Mouse (Mus musculus) hindbrain, embryonic 16.5 days (tissue): Measurements from ENCODE around the gene 9330182O14Rik. TPM values are rescaled to one million over a fixed set of nuclear protein-coding genes. Genes with fewer than 3 reads are reported as not detected.

ENCODE experiments used
- ATAC-seq: fragments of 200-750 bp; cut with Nextera tagmentation; 2 replicates; pipeline ENCODE4 v1.8.0; 2017; ENCODE audit warnings: moderate TSS enrichment, moderate library complexity
- H3K27ac ChIP-seq: fragments of 300-500 bp; sonication (generic); 2 replicates; pipeline ENCODE4 v1.5.1; 2014; ENCODE audit warnings: low read depth, mild to moderate bottlenecking, control low read depth, low read length, moderate library complexity
- H3K27me3 ChIP-seq: fragments of 300-500 bp; sonication (generic); replicated peaks from 2 replicates; pipeline ENCODE4 v1.6.1; 2014; ENCODE audit warnings: low read length; ENCODE audit not compliant: control insufficient read depth, insufficient read depth
- H3K36me3 ChIP-seq: fragments of 300-500 bp; sonication (generic); 2 replicates; pipeline ENCODE4 v1.6.1; 2014; ENCODE audit warnings: mild to moderate bottlenecking, low read length, moderate library complexity, mixed read lengths; ENCODE audit not compliant: control insufficient read depth, insufficient read depth
- H3K4me1 ChIP-seq: fragments of 300-500 bp; sonication (generic); 2 replicates; pipeline ENCODE4 v1.6.1; 2014; ENCODE audit warnings: low read depth, low read length; ENCODE audit not compliant: control insufficient read depth, insufficient read depth
- H3K4me2 ChIP-seq: fragments of 300-500 bp; sonication (generic); 2 replicates; pipeline ENCODE4 v1.6.1; 2014; ENCODE audit warnings: mild to moderate bottlenecking, low read length, control low read depth, moderate library complexity
- H3K4me3 ChIP-seq: fragments of 300-500 bp; sonication (generic); 2 replicates; pipeline ENCODE4 v1.5.1; 2014; ENCODE audit warnings: mild to moderate bottlenecking, low read length, control low read depth, moderate library complexity
- H3K9ac ChIP-seq: fragments of 300-500 bp; sonication (generic); 2 replicates; pipeline ENCODE4 v1.6.1; 2014; ENCODE audit warnings: low read depth, mild to moderate bottlenecking, control low read depth, low read length, moderate library complexity
- H3K9me3 ChIP-seq: fragments of 300-500 bp; sonication (generic); 2 replicates; pipeline ENCODE4 v1.6.1; 2014; ENCODE audit warnings: mild to moderate bottlenecking, low read length, moderate library complexity; ENCODE audit not compliant: control insufficient read depth
- WGBS: fragments of 180-500 bp; shearing (Covaris S2); extraction: QIAGEN DNeasy Blood & Tissue Kit; methylation state at CpG from one replicate; pipeline ENCODE4 v1.1.7; 2014; 5-methylcytosine and 5-hydroxymethylcytosine counted together
- polyA plus RNA-seq: library from polyadenylated mRNA; unstranded; fragments of >200 nt; fragmentation: Nextera tagmentation; extraction: Ambion mirVana; gene quantifications from 2 replicates; pipeline ENCODE4 v1.2.1, GENCODE M21; 2015

The 9330182O14Rik gene
- polyA plus RNA-seq, 1 experiment from 2014 or later: not detected

DNA sequence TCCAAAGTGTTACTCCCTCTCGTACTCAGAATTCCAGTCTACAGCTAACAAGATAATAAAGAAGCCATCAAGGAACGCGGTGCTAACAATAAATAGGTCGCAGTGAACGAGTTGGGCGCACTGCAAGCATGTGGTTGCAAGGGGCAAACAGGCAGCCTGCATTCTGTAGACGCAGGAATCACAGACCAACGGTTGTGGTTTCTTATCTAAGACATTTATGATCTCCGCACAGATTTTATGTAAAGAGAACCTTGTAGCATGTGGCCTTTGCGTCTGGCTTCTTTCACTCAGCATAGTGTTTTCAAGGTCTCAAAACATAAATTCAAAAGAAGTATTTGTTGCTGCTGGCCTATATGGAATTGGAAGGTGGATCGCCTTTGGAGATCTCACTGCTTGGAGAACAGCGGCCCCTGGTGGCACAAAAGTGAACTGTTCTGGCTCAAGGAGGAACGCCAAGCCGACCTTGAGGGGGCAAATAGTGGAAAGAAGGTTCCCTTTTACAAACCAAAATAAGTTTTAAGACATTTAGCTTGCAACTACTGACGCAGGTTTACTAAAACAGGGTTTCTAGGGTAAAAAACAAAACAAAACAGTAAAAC lies 3.2 kb upstream of the 9330182O14Rik start:
- no peak overlapping the region for H3K27ac ChIP-seq
- H3K36me3 ChIP-seq: no peaks in the 10 kb centered on the region
- peak; percentile 67 for ATAC-seq
- H3K9me3 ChIP-seq: no peaks in the 10 kb centered on the region
- no peak overlapping the region for H3K9ac ChIP-seq
- WGBS: 23% methylated on average over 15 of the region's 15 CpGs
- no peaks in the 10 kb centered on the region for H3K27me3 ChIP-seq
- no peaks in the 10 kb centered on the region for H3K4me1 ChIP-seq
- no peak overlapping the region for H3K4me2 ChIP-seq
- no peak overlapping the region for H3K4me3 ChIP-seq

DNA sequence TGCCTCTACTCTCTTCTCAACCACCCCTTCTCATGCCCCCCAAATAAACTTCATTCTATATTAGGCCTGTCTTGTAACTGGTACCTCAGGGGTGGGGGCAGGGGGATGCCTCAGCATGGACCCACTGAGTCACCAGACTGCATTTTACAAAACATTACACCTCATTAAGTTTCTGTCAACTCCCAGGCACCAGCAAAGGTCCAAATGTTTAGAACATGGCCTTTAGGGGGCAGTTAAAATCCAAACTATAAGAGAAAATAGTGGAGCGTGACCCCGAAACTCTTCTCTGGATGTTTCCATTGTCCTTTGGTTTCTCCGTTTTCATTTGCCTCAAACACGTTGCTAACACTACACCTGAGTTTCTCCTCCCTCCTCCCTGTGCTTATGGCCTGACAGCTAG lies 1.8 kb upstream of the 9330182O14Rik start:
- Histone ChIP-seq H3K4me3 (no peak overlapping the region), H3K27me3 (no peaks in the 10 kb centered on the region), H3K9ac (no peak overlapping the region), H3K9me3 (no peaks in the 10 kb centered on the region), H3K4me1 (no peaks in the 10 kb centered on the region), H3K4me2 (no peak overlapping the region), H3K36me3 (no peaks in the 10 kb centered on the region), H3K27ac (no peak overlapping the region)
- 84% methylated on average over 4 of the region's 4 CpGs for WGBS
- no peak for ATAC-seq

- Histone ChIP-seq H3K27ac (no peak overlapping the region), H3K36me3 (no peaks in the 10 kb centered on the region), H3K4me3 (no peak overlapping the region), H3K9ac (no peak overlapping the region), H3K9me3 (no peaks in the 10 kb centered on the region), H3K27me3 (no peaks in the 10 kb centered on the region), H3K4me2 (no peak overlapping the region), H3K4me1 (no peaks in the 10 kb centered on the region)
- 48% methylated on average over 7 of the region's 7 CpGs for WGBS
- peak; percentile 42; the same call in 1 of the 2 replicates for ATAC-seq
Observed at GRCm38 (mm10) chr15:40144221-40144620, 10.1 kb downstream of the 9330182O14Rik start.

GRCm38 (mm10) chr15:40157683-40158082 lies 23.5 kb downstream of the 9330182O14Rik start:
- no peaks in the 10 kb centered on the region for H3K4me1 ChIP-seq
- H3K9me3 ChIP-seq: no peaks in the 10 kb centered on the region
- H3K27me3 ChIP-seq: no peaks in the 10 kb centered on the region
- H3K4me3 ChIP-seq: no peak overlapping the region
- no peak overlapping the region for H3K9ac ChIP-seq
- no peaks in the 10 kb centered on the region for H3K36me3 ChIP-seq
- no peak overlapping the region for H3K4me2 ChIP-seq
- 82% methylated on average over 6 of the region's 6 CpGs for WGBS
- H3K27ac ChIP-seq: no peak overlapping the region
- ATAC-seq: no peak

DNA sequence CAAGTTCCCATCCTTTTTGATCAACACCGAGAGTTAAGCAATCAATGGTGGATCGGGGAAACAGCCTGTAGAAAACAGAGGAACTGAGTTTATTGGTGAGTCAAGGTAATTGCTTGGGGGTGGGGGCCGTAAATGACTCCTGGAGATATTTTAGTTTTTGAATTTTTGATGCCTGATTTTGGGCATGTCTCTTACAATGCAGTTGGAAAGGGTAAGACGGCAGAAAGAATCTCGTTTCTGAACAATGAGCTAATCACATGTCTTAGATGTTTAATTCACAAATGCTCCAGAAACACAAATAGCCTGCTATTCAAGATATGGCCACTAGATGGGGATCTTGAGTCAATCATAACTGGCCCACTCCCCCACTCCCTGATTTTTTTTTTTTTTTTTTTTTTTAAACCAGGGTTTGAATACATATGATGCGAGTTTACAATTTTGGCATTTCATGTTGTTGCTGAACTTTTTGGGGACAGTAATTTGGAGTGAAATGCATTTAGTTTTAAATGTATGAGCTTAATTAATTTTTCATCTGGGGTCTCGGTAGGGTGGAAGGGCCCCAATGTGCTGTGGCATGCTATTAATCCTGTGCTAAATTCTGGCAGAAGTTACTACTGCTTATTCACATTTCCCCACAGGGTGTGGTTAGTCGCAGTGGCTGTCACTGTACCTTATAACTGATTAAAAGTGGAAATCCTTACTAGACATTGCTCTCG lies 32.6 kb downstream of the 9330182O14Rik start:
- no peak overlapping the region for H3K27ac ChIP-seq

DNA sequence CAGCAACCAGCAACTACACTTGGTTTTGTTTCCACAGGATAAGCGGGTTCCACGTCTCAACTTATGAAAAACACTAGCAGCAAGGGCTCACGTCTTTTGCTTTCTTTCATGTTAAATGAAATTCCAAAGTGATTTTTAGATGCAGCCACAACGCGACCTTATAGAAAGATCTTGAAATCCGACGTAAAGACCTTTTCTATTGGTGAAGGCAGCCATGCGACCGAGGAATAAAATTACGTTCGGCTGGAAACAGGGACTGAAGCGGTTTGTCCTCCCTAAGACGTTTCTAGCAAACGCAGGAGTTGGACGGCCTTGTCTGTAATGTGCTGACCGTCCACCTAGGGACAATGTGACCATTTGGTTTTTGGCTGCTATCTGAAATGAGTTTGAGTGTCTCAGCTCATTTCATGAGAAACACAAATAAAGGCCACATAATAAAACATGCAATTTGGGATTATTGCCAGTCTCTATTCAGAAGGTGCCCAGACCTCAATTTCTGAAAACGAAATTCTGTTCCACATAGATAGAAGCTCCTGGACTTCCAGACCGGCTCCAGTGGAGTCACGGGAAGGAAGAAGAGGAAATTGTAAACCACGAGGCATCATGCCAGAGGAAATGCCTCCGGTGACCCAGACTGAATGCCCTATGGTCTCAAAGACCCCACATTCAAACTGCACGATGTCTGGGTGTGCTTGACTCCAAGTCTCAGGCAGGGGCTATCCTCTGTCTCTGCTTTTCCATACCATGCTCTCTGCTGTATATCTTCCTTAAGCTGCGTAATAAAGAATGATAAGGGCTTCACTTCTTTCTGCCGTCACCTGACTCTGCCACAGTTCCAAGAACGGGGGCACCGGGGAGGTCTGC lies 33.3 kb downstream of the 9330182O14Rik start:
- Histone ChIP-seq H3K4me2 (peak overlapping the region; percentile 36), H3K27me3 (no peaks in the 10 kb centered on the region; the same call in 1 of the 2 replicates), H3K9me3 (no peaks in the 10 kb centered on the region), H3K4me1 (peaks cover 11% of the 10 kb centered on the region), H3K4me3 (no peak overlapping the region), H3K9ac (peak overlapping the region; percentile 38; the same call in 1 of the 2 replicates), H3K27ac (peak overlapping the region; percentile 48; the same call in 1 of the 2 replicates), H3K36me3 (no peaks in the 10 kb centered on the region)
- 53% methylated on average over 26 of the region's 26 CpGs for WGBS
- ATAC-seq: peak; percentile 25; the same call in 1 of the 2 replicates

More for the DNA sequence above, 32.6 kb downstream of the 9330182O14Rik start:
- no peaks in the 10 kb centered on the region for H3K36me3 ChIP-seq
- H3K27me3 ChIP-seq: no peaks in the 10 kb centered on the region
- H3K4me3 ChIP-seq: no peak overlapping the region
- H3K4me2 ChIP-seq: peak overlapping the region; percentile 40
- no peak overlapping the region for H3K9ac ChIP-seq
- H3K4me1 ChIP-seq: peaks cover 11% of the 10 kb centered on the region
- no peaks in the 10 kb centered on the region for H3K9me3 ChIP-seq
- WGBS: 28% methylated on average over 9 of the region's 9 CpGs
- peak; percentile 64 for ATAC-seq

GRCm38 (mm10) chr15:40168140-40168688 lies 34.0 kb downstream of the 9330182O14Rik start:
- H3K9ac ChIP-seq: peak overlapping the region; percentile 38; the same call in 1 of the 2 replicates

GRCm38 (mm10) chr15:40169061-40169460 lies 34.9 kb downstream of the 9330182O14Rik start:
- 76% methylated on average over 5 of the region's 5 CpGs for whole genome bisulfite sequencing
- Histone ChIP-seq H3K9ac (no peak overlapping the region), H3K36me3 (no peaks in the 10 kb centered on the region), H3K4me2 (no peak overlapping the region), H3K27ac (no peak overlapping the region), H3K27me3 (no peaks in the 10 kb centered on the region; the same call in 1 of the 2 replicates), H3K4me1 (peaks cover 11% of the 10 kb centered on the region), H3K9me3 (no peaks in the 10 kb centered on the region), H3K4me3 (no peak overlapping the region)
- no peak for ATAC-seq

More at GRCm38 (mm10) chr15:40168140-40168688, 34.0 kb downstream of the 9330182O14Rik start:
- no peaks in the 10 kb centered on the region; the same call in 1 of the 2 replicates for H3K27me3 ChIP-seq
- peak overlapping the region; percentile 36 for H3K4me2 ChIP-seq
- H3K4me3 ChIP-seq: no peak overlapping the region
- no peaks in the 10 kb centered on the region for H3K36me3 ChIP-seq
- WGBS: 59% methylated on average over 10 of the region's 10 CpGs
- ATAC-seq: peak; percentile 35
- peak overlapping the region; percentile 48; the same call in 1 of the 2 replicates for H3K27ac ChIP-seq
- no peaks in the 10 kb centered on the region for H3K9me3 ChIP-seq
- H3K4me1 ChIP-seq: peaks cover 11% of the 10 kb centered on the region
